Mouse (Mus musculus) E14TG2a.4 (cell line): ENCODE measurements at regions not wholly inside any gene's neighbourhood (a gene's known extent, or its start where the extent isn't known, plus 50 kb on each side); places are given as distances from the start of the nearest gene placed in this dataset.

Experiments
- H3K27me3 ChIP-seq: 2 replicates; pipeline ENCODE4 v1.6.1; 2014; ENCODE audit warnings: low read length, control low read depth; ENCODE audit not compliant: insufficient read depth
- H3K36me3 ChIP-seq: 2 replicates; pipeline ENCODE4 v1.6.1; 2014; ENCODE audit warnings: low read length, control low read depth; ENCODE audit not compliant: insufficient read depth
- H3K4me1 ChIP-seq: replicated peaks from 2 replicates; pipeline ENCODE4 v1.6.1; 2014; ENCODE audit warnings: low read depth, low read length, control low read depth
- H3K4me3 ChIP-seq: replicated peaks from 2 replicates; pipeline ENCODE4 v1.5.1; 2014; ENCODE audit warnings: mild to moderate bottlenecking, low read length
- H3K9me3 ChIP-seq: 2 replicates; pipeline ENCODE4 v1.6.1; 2014; ENCODE audit warnings: low read length, control low read depth
- CTCF ChIP-seq: conservative IDR thresholded peaks from 2 replicates; pipeline ENCODE4 v1.5.1; 2014; ENCODE audit warnings: low read length
- NANOG ChIP-seq: IDR thresholded peaks from 2 replicates; pipeline ENCODE4 v1.6.1; 2014; ENCODE audit warnings: borderline replicate concordance, low read length, mixed read lengths
- POU5F1 ChIP-seq: IDR thresholded peaks from 2 replicates; pipeline ENCODE4 v1.6.1; 2014; ENCODE audit warnings: low read length, borderline replicate concordance

DNA sequence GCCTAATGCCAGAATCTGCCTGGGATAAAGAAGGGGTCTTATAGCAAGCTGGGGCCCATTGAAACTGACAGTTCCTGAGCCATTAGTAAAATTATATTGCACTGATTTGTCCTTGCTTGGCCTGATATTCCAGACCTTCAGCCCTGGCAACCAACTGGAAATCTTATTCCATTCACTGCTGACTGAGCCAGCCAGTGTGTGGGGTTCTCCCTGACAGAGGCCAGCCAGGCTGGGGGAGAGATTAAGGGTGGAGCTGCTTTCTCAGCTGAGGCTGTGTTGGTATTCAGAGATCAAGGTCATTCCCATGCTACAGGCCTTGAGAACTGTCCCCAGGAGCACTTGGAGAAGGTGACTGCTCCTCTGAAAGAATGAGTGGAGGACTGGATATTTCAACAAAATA, 226.9 kb downstream of the Ar start:
- Histone ChIP-seq H3K4me1 (no peaks in the 10 kb centered on the region), H3K27me3 (no peaks in the 10 kb centered on the region), H3K36me3 (no peaks in the 10 kb centered on the region), H3K4me3 (no peak overlapping the region), H3K9me3 (no peaks in the 10 kb centered on the region)
- no peak for TF ChIP-seq POU5F1
- TF ChIP-seq CTCF: no peak
- no peak for TF ChIP-seq NANOG

GRCm38 (mm10) chrX:98380247-98380905, 231.8 kb downstream of the Ar start:
- Histone ChIP-seq H3K9me3 (no peaks in the 10 kb centered on the region), H3K36me3 (no peaks in the 10 kb centered on the region), H3K27me3 (no peaks in the 10 kb centered on the region), H3K4me1 (no peaks in the 10 kb centered on the region), H3K4me3 (no peak overlapping the region)
- no peak for TF ChIP-seq POU5F1
- no peak for TF ChIP-seq CTCF
- no peak for TF ChIP-seq NANOG

DNA sequence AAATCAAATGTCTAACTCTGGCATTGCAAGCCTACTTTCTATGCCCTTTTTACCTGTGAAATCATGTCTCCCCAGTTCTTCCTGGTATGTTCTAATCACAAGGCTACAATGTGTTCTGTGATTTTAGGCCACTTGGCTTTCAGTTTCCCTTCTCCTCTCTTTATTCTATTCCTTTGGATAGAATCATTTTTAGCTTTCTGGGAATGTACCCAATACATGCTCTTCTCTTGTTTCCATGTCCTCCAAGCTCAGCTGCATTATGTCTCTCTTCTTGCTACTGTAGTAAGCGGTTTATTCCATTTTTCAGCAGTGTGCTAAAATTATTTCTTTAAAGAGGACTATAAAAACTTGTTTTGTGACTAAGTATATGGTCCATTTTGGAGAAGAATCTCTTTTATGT, 235.4 kb downstream of the Ar start:
- Histone ChIP-seq H3K27me3 (no peaks in the 10 kb centered on the region), H3K4me1 (no peaks in the 10 kb centered on the region)
- no peak for TF ChIP-seq POU5F1
- no peak for TF ChIP-seq NANOG
- TF ChIP-seq CTCF: no peak

GRCm38 (mm10) chrX:98392376-98392775, 243.8 kb downstream of the Ar start:
- Histone ChIP-seq H3K27me3 (no peaks in the 10 kb centered on the region), H3K4me1 (no peaks in the 10 kb centered on the region)
- TF ChIP-seq NANOG: no peak
- TF ChIP-seq POU5F1: no peak
- no peak for TF ChIP-seq CTCF

More for the DNA sequence above, 235.4 kb downstream of the Ar start:
- Histone ChIP-seq H3K36me3 (no peaks in the 10 kb centered on the region), H3K9me3 (no peaks in the 10 kb centered on the region), H3K4me3 (no peak overlapping the region)

DNA sequence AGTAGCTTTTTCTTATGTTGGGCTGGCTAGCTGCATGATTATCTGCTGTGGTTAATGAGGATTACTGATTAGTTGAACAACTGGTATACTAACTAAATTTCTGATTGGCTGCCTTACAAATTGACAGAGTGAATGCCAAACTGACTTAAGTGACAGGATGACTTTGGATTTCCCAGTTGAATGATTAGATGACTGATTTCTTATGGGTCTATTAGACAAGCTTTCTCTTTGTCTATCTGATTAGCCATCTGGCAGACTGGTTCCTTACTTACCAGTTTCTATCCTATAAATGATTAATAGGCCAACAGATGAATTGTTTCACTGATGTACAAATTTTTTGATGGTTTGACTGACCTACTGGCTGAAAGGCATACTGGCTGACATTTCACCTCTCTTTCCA, 260.5 kb downstream of the Ar start:
- no peaks in the 10 kb centered on the region for H3K4me1 ChIP-seq
- no peak overlapping the region for H3K4me3 ChIP-seq
- no peaks in the 10 kb centered on the region for H3K36me3 ChIP-seq
- TF ChIP-seq CTCF (no peak), POU5F1 (no peak), NANOG (no peak)
- no peaks in the 10 kb centered on the region for H3K27me3 ChIP-seq
- H3K9me3 ChIP-seq: no peaks in the 10 kb centered on the region

More at GRCm38 (mm10) chrX:98392376-98392775, 243.8 kb downstream of the Ar start:
- no peak overlapping the region for H3K4me3 ChIP-seq
- no peaks in the 10 kb centered on the region for H3K9me3 ChIP-seq
- H3K36me3 ChIP-seq: no peaks in the 10 kb centered on the region

- H3K4me3 ChIP-seq: no peak overlapping the region
- peaks cover 13% of the 10 kb centered on the region; the same call in 1 of the 2 replicates for H3K9me3 ChIP-seq
- H3K4me1 ChIP-seq: no peaks in the 10 kb centered on the region
- TF ChIP-seq NANOG: peak; percentile 62
- TF ChIP-seq CTCF: no peak
- no peak for TF ChIP-seq POU5F1
- H3K27me3 ChIP-seq: no peaks in the 10 kb centered on the region
- H3K36me3 ChIP-seq: no peaks in the 10 kb centered on the region
Observed at GRCm38 (mm10) chrX:98419437-98419836, 270.9 kb downstream of the Ar start.

GRCm38 (mm10) chrX:98452026-98452425, 303.5 kb downstream of the Ar start:
- H3K36me3 ChIP-seq: no peaks in the 10 kb centered on the region
- no peaks in the 10 kb centered on the region for H3K27me3 ChIP-seq
- TF ChIP-seq CTCF (no peak), POU5F1 (no peak), NANOG (no peak)
- H3K4me3 ChIP-seq: no peak overlapping the region
- H3K4me1 ChIP-seq: no peaks in the 10 kb centered on the region
- no peaks in the 10 kb centered on the region for H3K9me3 ChIP-seq

- H3K27me3 ChIP-seq: no peaks in the 10 kb centered on the region
- TF ChIP-seq NANOG (no peak), POU5F1 (no peak), CTCF (no peak)
Observed at GRCm38 (mm10) chrX:98476473-98477254, 328.1 kb downstream of the Ar start.

More at GRCm38 (mm10) chrX:98476473-98477254, 328.1 kb downstream of the Ar start:
- Histone ChIP-seq H3K36me3 (no peaks in the 10 kb centered on the region), H3K4me3 (no peak overlapping the region), H3K9me3 (no peaks in the 10 kb centered on the region), H3K4me1 (no peaks in the 10 kb centered on the region)
